Mouse (Mus musculus): ENCODE measurements around the gene Bcl2.
"Not testable (repeated sequence)": the region's sequence is repeated elsewhere in the genome, so short reads cannot be mapped to it uniquely, and the experiment has no call there.

The Bcl2 gene

DNA sequence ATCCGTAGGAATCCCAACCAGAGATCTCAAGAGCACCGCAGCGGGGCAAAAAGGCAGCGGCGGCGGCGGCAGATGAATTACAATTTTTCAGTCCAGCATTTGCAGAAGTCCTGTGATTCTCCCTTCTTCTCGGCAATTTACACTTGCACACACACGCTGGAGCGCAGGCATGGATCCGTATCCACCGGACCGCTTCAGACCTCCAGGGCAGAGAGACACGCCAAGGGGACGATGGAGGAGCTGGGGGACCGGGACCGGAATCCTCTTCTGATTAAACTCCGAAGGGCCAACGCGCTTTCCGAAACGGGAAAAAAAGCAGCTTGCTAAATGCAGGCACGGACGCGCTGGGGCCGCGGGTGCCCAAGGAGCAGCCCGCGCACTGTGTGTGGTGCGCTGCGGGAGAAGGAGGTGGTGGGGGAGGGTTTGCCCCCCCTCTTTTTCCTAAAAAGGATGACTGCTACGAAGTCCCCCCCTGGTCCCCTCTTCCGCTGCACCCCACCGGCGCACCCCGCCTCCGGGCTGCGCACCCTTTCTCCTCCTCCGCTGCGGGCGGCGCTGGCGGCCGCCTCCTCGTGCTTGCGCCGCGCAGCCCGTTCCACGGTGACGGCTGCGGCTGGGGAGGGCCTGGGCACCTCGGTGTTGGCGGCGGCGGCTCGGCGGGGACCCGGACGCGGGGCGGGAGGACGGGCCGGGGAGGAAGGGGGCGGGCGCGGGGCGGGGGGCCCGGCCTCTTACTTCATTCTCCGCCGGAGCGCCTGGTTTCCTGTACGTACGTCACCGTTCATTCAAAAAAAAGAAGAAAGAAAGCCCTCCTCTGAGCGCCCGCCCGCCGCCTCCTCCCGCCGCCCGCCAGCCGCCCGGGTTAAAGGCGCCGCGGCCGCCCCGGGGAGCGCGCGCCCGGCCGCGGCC, at the start of gene Bcl2:
TSS of gene Bcl2 (minus strand) at position 654 of the 909 bp plus-strand sequence.
- peak; percentile 81 for DNase-seq (ENCODE audit: low read depth)

DNA sequence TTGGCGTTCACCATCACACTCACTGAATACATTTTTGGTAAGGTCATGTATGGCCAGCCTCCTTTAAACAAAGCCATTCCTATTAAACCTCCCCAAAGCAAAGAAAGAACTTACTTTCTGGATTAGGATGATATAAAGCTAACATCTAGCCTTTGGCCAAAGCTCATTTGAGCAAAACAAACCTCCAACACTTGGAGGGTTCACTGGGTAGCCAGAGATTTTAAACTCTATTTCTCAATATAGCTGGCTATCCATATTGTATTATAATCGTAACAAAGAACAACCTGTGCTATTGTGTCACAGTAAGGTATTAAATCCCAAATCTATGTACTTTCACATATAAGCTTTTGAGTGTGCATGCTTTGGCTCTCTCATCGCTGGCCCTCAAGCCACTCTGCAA, 46.7 kb upstream of the Bcl2 start:
- no peak for DNase-seq (ENCODE audit: low read depth)

DNA sequence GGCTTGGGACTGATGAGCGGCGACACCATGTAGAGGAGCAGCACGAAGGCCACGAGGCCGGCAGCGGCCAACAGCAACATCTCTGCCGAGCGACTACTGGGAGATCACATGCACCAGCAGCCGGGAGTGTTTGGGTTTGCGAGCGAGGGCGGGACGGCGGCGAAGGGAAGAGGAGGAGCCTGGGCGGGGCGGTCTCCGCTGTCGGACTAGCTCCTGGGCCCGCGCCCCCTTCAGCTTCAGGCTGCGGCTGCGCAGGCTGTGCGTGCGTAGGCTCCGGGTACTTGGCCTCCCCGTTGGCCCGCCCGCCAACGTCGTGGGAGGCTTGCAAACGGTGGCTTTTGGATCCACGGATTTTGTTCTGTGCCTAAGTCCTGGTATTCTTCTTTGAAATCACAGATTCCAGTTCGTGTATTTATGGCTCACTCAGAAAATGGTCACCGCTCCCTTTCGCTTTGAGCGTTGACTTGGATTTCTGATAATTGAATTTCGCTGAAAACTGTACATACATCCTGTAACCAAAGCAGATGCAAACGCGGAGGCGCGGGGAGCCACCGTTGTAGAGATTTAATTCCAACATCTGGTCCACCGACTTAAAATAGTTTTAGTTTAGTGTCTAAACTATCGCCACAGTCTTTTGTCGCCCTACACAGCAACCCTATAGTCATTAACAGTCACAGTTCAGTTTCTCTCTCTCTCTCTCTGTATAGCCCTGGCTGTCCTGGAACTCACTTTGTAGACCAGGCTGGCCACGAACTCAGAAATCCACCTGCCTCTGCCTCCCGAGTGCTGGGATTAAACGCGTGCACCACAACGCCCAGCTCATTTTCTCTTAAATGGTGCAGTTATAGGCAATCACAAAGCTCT, 45.7 kb upstream of the Bcl2 start, which contains the start of gene Kdsr:
TSS of gene Kdsr (minus strand) at position 156 of the 864 bp plus-strand sequence.
- peak; percentile 99 for DNase-seq (ENCODE audit: low read depth)

DNA sequence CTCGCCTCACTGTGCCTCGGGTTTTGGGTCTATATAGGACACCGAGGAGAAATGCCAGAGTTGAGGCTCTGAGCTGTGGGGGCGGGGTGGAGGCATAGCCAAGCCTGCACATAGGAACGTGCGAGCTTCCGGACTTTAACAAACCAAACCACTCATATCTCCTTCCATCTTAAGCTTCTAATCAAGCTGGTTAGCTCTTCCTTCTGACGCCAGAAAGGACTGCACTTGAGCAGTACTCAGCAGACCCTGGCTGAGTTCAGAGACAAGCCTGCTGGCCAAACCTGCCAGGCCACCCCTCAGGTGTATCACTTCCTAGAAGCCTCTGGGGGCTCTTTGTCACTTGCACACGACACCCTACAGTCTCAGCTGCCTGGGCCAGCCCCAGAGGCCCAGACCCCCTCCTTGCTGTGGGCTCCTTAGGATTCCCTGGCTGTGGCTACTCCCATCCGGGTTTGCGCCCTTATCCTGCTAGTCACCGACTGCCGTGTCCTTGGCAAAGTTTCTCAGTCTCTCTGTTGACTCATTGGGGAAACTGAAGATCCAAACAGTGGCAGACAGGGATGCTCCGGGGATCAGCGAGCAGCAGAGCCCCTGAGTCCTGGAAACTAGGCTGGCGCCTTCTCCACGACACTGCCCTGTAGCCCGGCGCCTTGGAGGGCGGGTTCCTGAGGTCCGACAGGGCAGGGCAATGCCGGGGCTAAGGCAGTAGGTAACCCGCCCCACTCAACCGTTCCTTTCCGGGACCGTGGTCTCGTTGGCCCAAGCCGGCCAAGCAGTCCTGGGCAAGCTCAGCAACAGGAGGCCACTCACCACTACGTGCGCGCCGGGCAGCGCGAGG, 44.9 kb upstream of the Bcl2 start:
- DNase-seq (ENCODE audit: low read depth), result peak; percentile 64

DNA sequence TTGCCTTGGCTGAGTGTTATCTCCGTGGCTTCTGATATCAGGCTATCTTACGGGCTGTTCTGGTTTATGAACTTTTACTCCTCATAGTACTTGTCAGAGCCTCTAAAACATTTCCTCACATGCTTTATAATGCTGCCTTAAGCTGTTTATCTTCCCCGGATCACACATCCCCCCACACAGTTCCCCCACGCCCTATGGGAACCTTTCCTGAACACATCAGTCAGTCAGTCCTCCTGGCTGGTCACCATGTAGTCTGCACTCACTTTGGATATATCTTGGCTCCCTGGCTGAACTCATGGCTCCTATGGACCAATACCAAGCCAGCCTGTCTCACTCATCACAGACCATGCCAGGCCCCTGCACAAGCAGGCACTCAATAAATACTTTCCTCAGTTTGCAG, 42.6 kb upstream of the Bcl2 start:
- no peak for DNase-seq (ENCODE audit: low read depth)

DNA sequence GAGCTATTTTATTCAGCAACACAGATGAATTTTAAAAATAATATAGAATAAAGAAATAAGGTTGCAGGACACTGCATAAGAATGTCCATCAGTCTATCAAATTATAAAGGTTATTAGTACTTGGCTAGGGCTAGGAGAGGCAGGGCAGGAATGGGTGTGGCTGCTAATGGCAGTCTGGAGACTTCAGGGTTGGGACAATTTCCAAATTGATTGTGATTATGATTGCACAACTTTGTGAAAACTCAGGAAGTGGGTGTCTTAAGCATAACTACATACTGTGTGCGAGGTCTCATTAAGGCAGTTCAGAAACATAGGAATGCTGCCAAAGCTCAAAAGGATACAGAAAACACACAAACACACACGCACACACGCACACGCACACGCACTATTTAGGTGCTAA, 37.9 kb upstream of the Bcl2 start:
- no peak for DNase-seq (ENCODE audit: low read depth)

DNA sequence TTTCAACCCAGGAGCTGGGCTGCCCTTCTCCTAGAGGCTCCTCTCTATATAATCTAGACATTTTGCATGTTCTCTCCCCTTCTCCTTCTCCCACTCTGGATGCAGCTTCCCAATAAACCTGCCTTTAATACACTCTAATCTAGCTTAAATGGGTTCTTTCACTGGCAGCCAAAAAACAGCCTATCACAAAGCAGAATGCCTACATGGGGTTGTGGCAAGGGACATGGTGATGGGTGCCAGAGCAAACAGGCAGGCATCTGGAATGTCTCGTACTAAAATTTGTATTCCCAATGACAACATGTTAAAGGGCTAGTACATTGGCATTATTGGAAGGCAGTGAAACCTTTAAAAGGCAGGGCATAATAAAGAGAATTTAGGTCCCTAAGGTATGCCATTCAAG, 36.6 kb upstream of the Bcl2 start:
- no peak for DNase-seq (ENCODE audit: low read depth)

DNA sequence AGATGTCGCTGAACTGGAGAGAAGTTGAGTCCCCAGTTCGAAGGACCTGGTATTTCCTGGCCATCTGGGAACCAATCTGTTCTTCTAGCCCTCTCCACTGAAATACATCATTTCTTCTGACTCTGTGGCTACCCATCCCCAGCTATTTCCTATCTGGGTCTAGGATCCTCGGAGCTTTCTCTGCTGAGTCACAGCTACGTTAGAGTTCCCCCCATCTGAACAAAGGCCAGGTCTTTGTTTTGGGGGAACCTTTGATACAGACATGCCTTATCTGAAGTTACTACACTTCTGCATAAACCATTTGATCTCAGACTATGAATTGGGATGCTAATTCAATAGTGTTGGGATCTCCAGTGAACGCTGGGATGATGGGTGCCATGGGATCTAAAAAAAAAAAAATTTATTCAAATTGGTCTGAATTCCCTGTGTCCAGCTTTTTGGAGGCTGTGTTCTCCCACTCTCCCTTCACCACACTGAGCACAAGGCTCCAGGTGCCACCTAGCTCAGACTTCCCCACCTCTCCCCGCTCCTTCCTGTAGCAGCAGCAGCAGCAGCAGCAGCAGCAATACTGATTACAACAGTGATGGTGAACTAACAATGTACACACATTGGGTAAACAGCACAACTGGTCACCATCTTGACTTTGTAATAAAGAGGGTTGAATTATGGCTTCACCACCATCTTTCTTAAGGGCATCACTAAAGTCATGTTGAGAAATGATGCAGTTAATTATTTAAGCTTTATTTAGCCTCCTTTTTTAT, 34.7 kb upstream of the Bcl2 start:
- no peak for DNase-seq (ENCODE audit: low read depth)

DNA sequence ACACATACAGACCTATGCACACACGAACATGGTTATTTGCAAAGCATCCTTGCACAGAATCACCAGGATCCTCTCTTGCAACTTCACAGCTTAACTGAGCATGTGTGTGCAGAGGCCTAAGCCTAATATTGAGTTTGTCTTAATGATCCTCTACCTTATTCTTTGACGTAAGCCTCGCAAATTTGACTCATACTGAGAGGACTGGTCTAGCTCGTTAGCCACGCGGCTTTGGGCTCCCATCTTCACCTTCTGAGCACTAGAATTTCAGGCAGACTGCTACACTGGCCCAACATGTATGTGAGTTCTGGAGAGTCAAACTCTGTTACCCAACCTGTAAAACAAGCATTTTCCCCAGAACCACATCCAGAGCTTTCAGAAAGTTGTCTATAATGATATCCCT, 28.9 kb upstream of the Bcl2 start:
- DNase-seq (ENCODE audit: low read depth), result no peak

DNA sequence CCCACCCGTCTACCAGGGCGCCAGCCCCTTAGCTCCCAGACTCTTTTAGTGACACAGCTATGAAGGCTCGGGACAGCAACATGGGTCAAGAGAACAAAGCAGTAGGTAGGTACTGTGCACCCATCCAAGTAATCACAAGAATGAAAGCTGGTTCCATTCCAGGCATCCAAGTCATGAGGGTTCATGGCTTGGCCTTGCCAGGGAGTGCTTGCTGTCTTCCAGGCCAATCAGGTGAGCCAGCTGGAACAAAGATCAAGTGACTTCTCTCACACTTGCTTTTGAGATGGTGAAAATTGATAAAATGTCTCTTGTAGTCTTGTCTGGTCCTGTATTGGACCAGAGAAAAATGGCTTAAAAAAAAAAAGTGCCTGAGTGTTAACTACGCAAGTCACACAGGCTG, 26.7 kb upstream of the Bcl2 start:
- DNase-seq (ENCODE audit: low read depth), result no peak

DNA sequence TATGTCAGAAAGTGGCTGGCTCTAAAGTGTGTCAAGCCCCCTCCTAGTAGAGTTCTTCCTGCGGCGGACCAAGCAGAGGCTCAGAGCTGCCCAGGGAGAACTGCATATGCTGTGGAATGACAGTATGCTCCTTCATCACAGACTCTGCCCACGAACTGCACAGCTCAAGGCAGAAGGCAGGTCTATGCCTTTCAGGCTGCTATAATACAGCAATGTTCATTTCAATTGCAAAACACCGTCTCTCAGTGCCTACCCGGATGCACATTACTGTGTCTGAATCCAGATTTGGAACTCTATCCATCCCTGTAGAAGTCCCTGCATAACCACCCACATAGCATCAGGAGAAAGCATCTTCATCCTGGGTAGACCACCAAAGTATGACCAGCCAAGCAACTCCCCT, 25.7 kb upstream of the Bcl2 start:
- DNase-seq (ENCODE audit: low read depth), result no peak

DNA sequence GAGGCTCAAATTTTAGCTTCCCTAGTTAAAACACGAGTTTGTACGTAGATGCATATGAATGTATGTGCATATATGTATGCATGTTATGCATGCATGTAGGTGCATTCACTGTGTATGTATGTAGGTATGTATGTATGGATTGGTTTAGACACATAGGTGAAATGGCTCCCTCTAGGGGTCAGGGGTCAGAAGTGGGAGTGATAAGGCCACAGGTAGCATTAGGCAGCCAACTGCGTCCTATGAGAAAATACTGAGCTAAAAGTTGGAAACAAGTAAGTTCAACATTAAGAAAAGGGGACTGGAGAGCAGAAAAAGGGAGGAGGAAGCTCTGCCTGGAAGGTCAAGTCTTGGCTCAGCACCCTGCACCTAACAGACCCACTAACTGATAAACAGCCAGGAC, 24.0 kb upstream of the Bcl2 start:
- peak; percentile 24 for DNase-seq (ENCODE audit: low read depth)

DNA sequence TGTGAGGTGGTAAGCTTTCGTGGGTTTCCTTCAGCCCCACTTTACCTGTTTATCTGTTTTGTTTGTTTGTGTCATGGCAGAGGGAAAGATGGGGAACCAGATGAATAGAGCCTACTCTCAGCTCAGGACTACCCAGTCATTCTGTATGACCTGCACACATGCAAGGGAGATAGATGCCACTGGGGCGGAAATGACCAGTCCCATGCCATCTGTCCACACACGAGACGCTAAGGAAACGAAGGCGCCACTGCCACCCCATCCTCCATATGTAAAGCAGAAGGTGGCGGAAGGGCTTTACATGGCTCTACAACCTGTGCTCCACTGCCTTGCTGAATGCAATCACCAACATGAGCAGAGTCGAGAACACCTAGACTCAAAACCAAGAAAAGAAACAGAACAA, 22.1 kb upstream of the Bcl2 start:
- no peak for DNase-seq (ENCODE audit: low read depth)

DNA sequence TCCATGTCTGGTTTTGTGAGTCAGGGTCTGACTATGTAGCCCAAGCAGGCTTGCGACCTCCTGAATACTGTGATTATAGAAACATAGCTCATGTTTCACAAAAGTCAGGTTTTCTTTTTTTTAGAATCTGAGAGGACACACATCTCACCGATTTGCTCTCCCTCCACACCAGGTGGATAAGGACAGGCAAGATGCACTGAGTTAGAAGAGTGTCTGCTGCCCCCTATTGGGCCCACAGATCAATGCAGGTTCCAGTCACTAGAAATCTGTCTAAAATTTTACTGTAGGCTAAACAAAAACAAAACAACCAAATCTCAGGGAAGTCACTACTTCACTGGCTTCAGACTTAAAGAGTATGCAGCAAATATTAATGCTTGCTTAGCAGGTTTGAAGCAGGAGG, 21.5 kb upstream of the Bcl2 start:
- peak; percentile 79 for DNase-seq (ENCODE audit: low read depth)

DNA sequence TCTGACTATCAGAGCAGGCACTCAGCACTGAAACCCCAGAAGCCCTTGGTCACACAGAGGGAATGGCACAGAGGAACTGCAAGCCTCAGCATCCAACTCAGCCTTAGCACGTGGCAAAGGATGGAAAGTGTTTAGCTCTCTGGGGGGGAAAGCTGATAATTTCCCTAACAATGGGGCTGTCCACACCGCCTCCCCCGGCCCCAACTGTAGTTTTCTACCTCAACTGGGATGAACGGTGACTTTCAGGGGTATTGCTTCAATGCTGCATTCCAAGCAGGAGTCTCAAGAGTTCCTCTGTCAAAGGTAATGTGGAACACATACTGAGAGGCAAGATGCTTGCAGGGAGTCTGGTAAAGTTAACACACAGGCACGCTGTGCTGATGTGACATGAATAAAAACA, 8.0 kb upstream of the Bcl2 start:
- no peak for DNase-seq (ENCODE audit: low read depth)

DNA sequence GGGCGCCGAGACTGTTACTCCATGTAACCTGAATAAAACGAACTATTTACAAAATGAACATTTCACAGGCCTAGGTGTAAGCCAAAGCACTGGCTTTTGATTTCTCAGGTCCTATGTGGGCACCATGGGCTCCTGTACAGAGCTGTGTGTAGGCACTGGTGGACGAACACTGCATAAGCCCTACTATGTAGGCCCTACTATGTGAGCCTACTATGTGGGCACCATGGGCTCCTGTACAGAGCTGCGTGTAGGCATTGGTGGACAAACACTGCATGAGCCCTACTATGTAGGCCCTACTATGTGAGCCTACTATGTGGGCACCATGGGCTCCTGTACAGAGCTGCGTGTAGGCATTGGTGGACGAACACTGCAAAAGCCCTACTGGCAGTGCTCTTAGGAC, 3.7 kb upstream of the Bcl2 start:
- DNase-seq (ENCODE audit: low read depth), result not testable (repeated sequence)

DNA sequence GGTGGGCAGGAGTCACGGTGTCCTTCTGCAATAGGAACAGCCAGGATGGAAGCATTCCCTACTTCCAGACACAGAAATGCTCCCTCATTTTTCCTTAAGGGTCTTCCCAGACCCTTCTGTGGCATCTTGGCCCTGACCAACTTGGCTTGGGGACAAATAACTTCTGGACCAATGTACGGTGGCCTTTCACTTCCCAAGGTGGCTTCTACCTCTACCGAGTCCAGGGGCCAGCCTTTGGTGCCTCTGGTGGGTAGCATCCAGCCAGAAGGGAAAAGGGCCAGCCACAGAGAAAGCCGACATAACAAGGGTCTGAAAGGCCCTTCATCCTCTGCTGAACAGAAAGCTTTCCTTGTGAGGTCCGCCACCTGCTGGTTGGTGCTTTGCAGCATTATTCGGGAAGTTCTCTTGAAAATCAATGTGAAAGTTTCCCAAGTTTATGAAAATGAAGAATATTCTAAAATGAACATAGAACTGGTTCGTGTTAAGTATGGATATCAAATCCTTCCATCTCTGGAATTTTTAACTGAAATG, 3.1 kb upstream of the Bcl2 start:
- DNase-seq (ENCODE audit: low read depth), result peak; percentile 91

DNA sequence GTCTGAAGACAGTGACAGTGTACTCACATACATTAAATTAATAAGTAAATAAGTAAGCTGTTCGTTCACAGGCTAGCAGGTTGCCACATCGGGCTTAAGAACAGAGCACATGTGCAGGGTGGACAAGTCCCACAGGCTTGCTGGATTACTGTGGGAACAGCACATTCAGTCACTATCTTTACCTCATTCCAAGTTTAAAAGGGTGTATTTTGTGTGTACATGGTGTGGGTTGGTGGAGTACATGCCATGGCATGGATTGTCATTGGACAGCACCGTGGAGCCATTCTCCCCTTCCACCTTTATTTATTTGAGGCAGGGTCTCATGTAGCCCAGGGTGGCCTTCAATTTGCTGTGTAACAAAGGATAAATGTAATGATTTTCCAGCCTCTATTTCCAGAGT, 2.1 kb upstream of the Bcl2 start:
- DNase-seq (ENCODE audit: low read depth), result no peak

DNA sequence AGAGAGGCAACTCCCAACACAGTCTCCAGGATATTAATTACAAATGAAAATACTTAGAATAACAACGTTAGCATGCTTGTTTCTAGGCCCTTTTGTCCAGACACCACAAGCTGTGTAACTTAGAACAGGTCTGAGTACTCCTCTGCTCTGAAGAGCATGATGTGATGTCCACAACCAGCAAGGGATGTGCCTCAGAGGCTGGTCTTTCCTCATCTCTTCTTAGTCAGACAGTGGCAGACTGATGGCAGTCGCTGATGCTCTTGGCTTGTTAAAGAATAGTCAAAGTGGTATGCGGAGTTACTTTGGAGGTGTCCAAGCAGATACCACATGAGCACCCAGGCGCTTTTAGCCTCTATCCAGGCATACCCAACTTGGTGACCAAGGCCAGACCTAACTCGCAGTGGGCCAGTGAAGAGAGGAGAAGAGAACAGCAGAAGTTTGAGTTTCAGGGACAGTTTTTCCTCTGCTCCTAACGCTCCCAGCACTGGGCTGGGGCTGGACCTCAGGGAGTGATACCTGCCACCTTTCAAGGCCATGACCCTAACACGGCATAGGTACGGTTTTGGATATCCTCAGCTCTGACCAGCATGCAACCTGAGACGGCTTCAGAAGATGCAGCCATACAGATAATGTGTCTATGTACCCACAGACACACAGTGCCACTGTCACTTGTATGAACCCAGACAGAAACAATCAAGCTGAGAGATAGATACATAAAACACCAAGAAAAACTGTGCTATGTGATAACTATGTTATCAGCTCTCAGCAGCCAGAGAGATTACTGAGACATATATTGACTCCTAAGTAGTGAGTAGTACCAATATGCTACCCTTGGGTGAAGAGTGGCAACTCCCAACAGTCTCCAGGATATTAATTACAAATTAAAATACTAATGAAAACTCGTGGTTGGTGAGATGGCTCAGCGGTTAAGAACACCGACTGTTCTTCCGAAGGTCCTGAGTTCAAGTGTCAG, 1.3 kb upstream of the Bcl2 start:
- no peak for DNase-seq (ENCODE audit: low read depth)

DNA sequence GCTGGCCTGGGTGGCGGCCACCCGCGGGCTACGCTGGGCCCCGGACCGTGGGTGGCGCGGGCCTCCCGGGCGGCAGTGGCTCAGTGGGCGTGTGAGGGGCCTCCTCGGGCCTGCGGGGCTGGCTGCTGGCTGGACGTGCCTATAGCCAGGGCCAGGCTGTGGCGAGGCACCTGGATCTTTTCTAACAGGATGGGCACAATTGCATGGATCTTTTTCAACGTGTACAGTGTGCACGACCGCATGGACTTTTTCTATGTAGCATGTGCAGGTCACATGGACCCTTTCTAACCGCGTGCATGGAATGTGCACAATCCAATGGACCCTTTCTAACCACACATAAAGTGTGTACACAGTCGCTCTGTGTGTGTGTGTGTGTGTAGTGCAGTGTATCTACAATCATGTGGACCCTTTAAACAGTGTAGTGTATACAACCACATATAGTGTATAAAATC, 482 bp upstream of the Bcl2 start:
- DNase-seq (ENCODE audit: low read depth), result no peak
